Mouse (Mus musculus) cortical plate, adult 2 months (tissue): ENCODE measurements around the gene Chrne.

ENCODE experiments used
- CTCF ChIP-seq: fragments of 200-500 bp; IDR thresholded peaks from 2 replicates; pipeline ENCODE4 v1.5.1; 2011; ENCODE audit warnings: mild to moderate bottlenecking, control low read depth, low read length; ENCODE audit not compliant: insufficient read depth; ENCODE audit errors: extremely low read depth
- POLR2A ChIP-seq: fragments of 200-500 bp; IDR thresholded peaks from 2 replicates; pipeline ENCODE4 v1.6.1; 2011; ENCODE audit warnings: mild to moderate bottlenecking, low read length, control low read depth; ENCODE audit not compliant: insufficient read depth; ENCODE audit errors: extremely low read depth

- TF ChIP-seq CTCF: no peak
- no peak for TF ChIP-seq POLR2A
These were observed 36.8 kb upstream of the Chrne start for GRCm38 (mm10) chr11:70655571-70656455.
